In genomic region chr12:100414717-100415398, GRCm38 (mm10) we compare ENCODE assay signal across 21 mouse cellular contexts.
DNase-seq lines count a peak whose midpoint lies in the region; ATAC-seq and TF ChIP-seq lines count a peak whose summit lies in the region.
"Had no signal": no experiment of that assay in that cellular context is flagged by ENCODE, and none has a peak within 500 bp of the region (broad histone marks: within the 10 kb centered on the region; RNA-seq: fewer than 3 reads in every experiment).

No protein-coding gene starts in this region.

- H3K36me3 ChIP-seq in hindbrain, embryonic 12.5 days = peaks cover 8% of the 10 kb centered on the region; the same call in 1 of the 2 replicates
- peaks cover 11% of the 10 kb centered on the region; the same call in 1 of the 2 replicates for H3K36me3 ChIP-seq in hindbrain, embryonic 16.5 days (ENCODE audit: control insufficient read depth, insufficient read depth, low read length)
- H3K36me3 ChIP-seq in stomach, embryonic 14.5 days (ENCODE audit: control insufficient read depth, insufficient read depth, low read length) = peaks cover 7% of the 10 kb centered on the region
- H3K36me3 ChIP-seq: stomach, embryonic 15.5 days had no signal

- intact Hi-C loops in left cerebral cortex, adult 2 months (cut with DNase I) = no loop called here

- ATAC-seq in hindbrain, embryonic 12.5 days (ENCODE audit: low FRiP score) = peak; percentile 38; the same call in 1 of the 2 replicates
- ATAC-seq in hindbrain, embryonic 16.5 days = no peak
- ATAC-seq in stomach, embryonic 14.5 days (ENCODE audit: insufficient number of reproducible peaks, insufficient read depth, low FRiP score, low read depth) = 0 out of 2 replicates have a peak, but pooled peaks have one; percentile 61
- ATAC-seq: forebrain, postnatal 0 days; lung, postnatal 0 days had no signal

- no peak overlapping the region for H3K4me3 ChIP-seq in hindbrain, embryonic 12.5 days
- H3K4me3 ChIP-seq in hindbrain, embryonic 16.5 days (ENCODE audit: low read length) = no peak overlapping the region
- no peak overlapping the region for H3K4me3 ChIP-seq in left cerebral cortex, adult 2 months
- H3K4me3 ChIP-seq in stomach, embryonic 14.5 days (ENCODE audit: low read depth, low read length) = no peak overlapping the region
- H3K4me3 ChIP-seq: embryonic facial prominence, embryonic 13.5 days; limb, embryonic 13.5 days; myocyte; stomach, embryonic 15.5 days had no signal

- 0 out of 2 replicates have a peak, but pooled peaks cover 3% of the 10 kb centered on the region for H3K4me1 ChIP-seq in hindbrain, embryonic 12.5 days
- H3K4me1 ChIP-seq in hindbrain, embryonic 16.5 days (ENCODE audit: control insufficient read depth, insufficient read depth, low read depth, low read length) = no peaks in the 10 kb centered on the region; the same call in none of the 2 replicates
- H3K4me1 ChIP-seq in stomach, embryonic 14.5 days (ENCODE audit: control insufficient read depth, insufficient read depth, low read length) = 0 out of 2 replicates have a peak, but pooled peaks cover 5% of the 10 kb centered on the region
- H3K4me1 ChIP-seq: embryonic facial prominence, embryonic 13.5 days; limb, embryonic 13.5 days had no signal

- no peak for TF ChIP-seq CTCF in left cerebral cortex, adult 2 months (IDR thresholded peaks at IDR 0.05)

- no peaks in the 10 kb centered on the region for H3K27me3 ChIP-seq in hindbrain, embryonic 12.5 days
- H3K27me3 ChIP-seq in hindbrain, embryonic 16.5 days (replicated peaks; ENCODE audit: control insufficient read depth, insufficient read depth, low read length) = no peaks in the 10 kb centered on the region
- no peaks in the 10 kb centered on the region for H3K27me3 ChIP-seq in stomach, embryonic 14.5 days (ENCODE audit: control insufficient read depth, insufficient read depth, low read length)
- H3K27me3 ChIP-seq: embryonic facial prominence, embryonic 13.5 days; limb, embryonic 13.5 days; stomach, embryonic 15.5 days had no signal

- DNase-seq in heart, adult 11 months = peak; percentile 84
- DNase-seq in heart, adult 8-10 months (ENCODE audit: low spot score) = no peak
- no peak for DNase-seq in left cerebral cortex, adult 2 months (ENCODE audit: extremely low spot score in 1 of 2, low spot score in 2 of 2)
- DNase-seq in left cerebral cortex, adult 18-20 months (ENCODE audit: low spot score in 2 of 2) = no peak
- DNase-seq in right cerebral cortex, postnatal 4 days = no peak
- DNase-seq: adrenal gland, adult 8-10 months; cerebellum, adult 11-12 months; forebrain, postnatal 0 days; gastrocnemius, postnatal 14 days; kidney, adult 8-10 months; midbrain, embryonic 14.5 days; retina, postnatal 1 day had no signal

- H3K27ac ChIP-seq in hindbrain, embryonic 12.5 days = no peak overlapping the region
- H3K27ac ChIP-seq in hindbrain, embryonic 16.5 days (ENCODE audit: low read depth, low read length) = no peak overlapping the region
- peak overlapping the region; percentile 86 for H3K27ac ChIP-seq in left cerebral cortex, adult 2 months
- H3K27ac ChIP-seq in stomach, embryonic 14.5 days (ENCODE audit: low read length) = peak overlapping the region; percentile 15; the same call in 1 of the 2 replicates
- H3K27ac ChIP-seq: embryonic facial prominence, embryonic 13.5 days; limb, embryonic 13.5 days; liver, embryonic 14.5 days; stomach, embryonic 15.5 days had no signal

- H3K9ac ChIP-seq in hindbrain, embryonic 12.5 days = no peak overlapping the region; the same call in 1 of the 2 replicates
- no peak overlapping the region for H3K9ac ChIP-seq in hindbrain, embryonic 16.5 days (ENCODE audit: low read depth, low read length)
- H3K9ac ChIP-seq in stomach, embryonic 14.5 days (replicated peaks; ENCODE audit: low read depth, low read length) = no peak overlapping the region
- H3K9ac ChIP-seq: embryonic facial prominence, embryonic 13.5 days; forebrain, postnatal 0 days; limb, embryonic 13.5 days; liver, embryonic 14.5 days; stomach, embryonic 15.5 days had no signal

- WGBS in hindbrain, embryonic 12.5 days = 78% methylated on average over 14 of the region's 14 CpGs
- 66% methylated on average over 14 of the region's 14 CpGs for WGBS in hindbrain, embryonic 16.5 days
- 64% methylated on average over 14 of the region's 14 CpGs for WGBS in stomach, embryonic 14.5 days

- no peak overlapping the region for H3K4me2 ChIP-seq in hindbrain, embryonic 12.5 days (replicated peaks)
- H3K4me2 ChIP-seq in hindbrain, embryonic 16.5 days (ENCODE audit: low read length) = no peak overlapping the region
- no peak overlapping the region for H3K4me2 ChIP-seq in stomach, embryonic 14.5 days (replicated peaks; ENCODE audit: low read depth, low read length)
- H3K4me2 ChIP-seq: embryonic facial prominence, embryonic 13.5 days; limb, embryonic 13.5 days; stomach, embryonic 15.5 days had no signal

- H3K9me3 ChIP-seq in hindbrain, embryonic 12.5 days (replicated peaks) = no peaks in the 10 kb centered on the region
- H3K9me3 ChIP-seq in hindbrain, embryonic 16.5 days (ENCODE audit: control insufficient read depth, low read length) = no peaks in the 10 kb centered on the region
- H3K9me3 ChIP-seq in stomach, embryonic 14.5 days (ENCODE audit: control insufficient read depth, low read depth, low read length) = no peaks in the 10 kb centered on the region
- H3K9me3 ChIP-seq: embryonic facial prominence, embryonic 13.5 days; limb, embryonic 13.5 days; stomach, embryonic 15.5 days had no signal

Comparison
In these comparisons a context has a peak if more than half of its experiments do, and no peak if none do; other contexts are left out.
1. H3K27ac ChIP-seq: peak in left cerebral cortex, adult 2 months (single experiment) and stomach, embryonic 14.5 days (single experiment); none in hindbrain, embryonic 12.5 days (single experiment) and hindbrain, embryonic 16.5 days (single experiment).